Mouse (Mus musculus): Measurements from ENCODE around the gene Gm14085.

Gene Gm14085

DNA sequence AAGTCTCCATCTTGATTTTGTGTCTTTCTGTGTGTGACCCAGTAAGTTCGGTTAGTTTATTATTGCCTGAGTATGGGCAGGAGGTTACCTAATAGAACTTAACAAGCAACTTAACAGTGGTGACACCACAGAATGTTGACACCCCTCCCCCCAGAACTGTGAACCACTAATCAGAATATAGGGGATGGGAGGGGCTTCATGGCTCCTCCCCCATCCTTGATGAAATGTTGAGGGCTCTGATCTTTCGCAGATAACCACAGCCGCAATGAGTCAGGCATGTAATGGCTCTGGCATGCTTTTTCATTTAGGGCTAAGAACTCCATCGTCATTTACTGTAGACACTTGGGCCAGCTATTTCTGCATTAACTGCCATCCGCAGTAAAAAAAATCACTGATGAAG is 76.5 kb downstream of the Gm14085 start:
- peak; percentile 71 for DNase-seq (ENCODE audit: low read depth)

DNA sequence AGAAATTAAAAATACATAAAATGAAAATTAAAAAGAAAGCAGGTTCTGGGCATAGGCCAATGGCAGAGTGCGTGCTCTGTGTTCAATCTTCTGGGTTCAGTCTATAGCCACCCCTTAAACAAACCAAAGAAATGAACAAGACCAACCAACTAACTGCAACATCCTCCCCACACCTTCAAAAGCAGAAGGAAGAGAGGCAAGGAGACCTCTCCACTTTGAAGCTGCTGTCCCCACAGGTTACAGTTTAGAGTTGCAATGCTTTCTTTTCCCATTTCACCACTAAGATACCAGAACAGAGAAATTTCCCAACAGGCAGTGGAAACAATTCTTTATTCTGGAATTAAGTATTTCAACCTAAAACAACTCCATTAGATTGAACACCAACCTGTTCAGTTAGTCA is 77.5 kb downstream of the Gm14085 start:
- DNase-seq (ENCODE audit: low read depth) = no peak

DNA sequence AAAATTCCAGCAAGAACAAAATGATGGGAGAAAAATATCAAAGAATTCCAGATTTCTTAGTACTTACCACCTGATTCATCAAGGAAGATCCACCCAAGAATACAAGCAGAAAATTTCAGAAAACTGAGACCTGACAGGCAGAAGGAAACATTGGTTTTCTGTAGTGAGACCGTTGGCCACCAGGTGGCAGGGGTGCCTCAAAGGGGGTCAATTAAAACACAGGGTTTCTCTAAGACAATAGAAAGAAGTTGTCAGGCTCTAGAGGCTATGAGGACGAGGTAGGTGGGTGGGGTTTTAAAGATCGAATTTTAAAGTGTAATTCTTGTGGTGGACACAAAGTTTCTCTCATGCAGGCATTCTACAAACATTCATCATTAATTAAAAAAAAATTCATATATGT is 84.7 kb downstream of the Gm14085 start:
- DNase-seq (ENCODE audit: low read depth) = peak; percentile 77

DNA sequence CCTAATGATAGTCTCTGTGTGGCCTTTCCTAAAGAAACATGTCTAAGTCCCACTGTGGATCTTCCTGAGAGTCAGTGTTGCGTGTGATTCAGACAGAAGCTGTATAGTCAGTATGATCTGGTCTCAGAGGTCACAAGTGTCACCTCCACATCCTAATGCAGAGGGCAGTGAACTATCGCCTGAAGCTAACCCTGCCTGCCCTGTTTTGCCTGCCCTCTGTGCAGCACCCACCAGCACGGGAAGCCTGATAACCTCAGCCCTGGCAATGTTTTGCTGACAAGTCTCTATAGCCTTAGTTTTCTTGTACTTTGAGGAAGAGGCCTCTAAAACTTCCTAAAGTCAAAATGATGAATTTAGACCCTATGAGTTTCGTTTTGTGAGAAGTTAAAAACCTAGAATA is 85.7 kb downstream of the Gm14085 start:
- no peak for DNase-seq (ENCODE audit: low read depth)

DNA sequence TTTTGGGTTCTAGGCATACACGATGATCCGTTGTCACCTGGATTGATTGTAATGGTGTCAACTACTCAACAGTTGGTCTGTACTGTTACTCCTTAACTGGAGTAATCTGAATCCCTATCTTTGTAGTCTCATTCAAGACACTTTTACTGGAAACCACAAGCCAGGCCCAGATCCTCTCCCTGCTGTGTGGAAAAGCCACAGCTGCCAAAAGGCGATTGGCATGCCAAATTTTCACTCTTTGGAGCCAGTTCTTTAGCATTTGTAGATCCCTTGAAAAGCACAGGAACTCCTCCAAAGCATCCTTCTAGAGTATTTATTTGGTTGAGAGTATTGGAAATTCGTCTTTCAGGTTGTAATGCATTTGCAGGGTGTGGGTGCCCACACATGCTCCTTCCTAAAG is 86.6 kb downstream of the Gm14085 start:
- DNase-seq (ENCODE audit: low read depth) = no peak

DNA sequence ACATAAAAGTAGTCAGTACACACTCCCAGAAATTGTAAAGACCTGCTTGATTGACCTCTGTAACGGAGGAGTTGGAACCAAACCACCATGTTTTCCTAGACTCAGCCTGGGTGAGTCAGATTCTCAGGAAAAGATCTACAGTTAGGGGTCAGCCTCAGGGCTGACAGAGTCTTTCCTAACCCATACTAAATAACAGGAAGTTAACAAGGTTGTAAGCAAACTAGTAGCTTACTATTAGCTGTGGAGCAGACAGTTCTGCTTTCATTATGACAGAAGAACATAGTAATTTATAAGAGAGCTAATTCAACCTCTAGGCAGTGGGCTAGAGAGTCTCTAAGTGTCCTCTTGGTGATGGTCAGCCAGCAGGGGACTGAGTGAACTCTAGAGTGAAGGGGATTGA is 87.7 kb downstream of the Gm14085 start:
- no peak for DNase-seq (ENCODE audit: low read depth)

DNA sequence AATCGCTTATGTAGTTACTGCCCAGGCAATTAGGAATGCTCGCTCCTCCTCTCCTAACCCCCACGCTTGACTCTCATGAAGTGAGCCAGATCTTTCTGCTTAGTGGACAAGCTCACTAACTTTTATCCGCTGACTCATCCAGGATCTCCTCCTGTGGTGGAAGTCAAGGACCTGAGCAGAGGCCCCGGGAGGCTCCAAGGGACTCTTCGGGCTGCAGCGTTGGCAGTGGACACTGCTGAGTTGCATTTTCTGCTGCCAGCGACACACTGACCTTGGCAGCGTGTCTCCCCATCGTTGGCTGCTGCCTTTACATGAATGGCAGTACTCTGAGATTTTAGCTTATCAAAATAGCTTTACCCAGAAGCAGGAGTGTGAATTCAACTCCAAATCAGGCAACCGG is 90.7 kb downstream of the Gm14085 start:
- no peak for DNase-seq (ENCODE audit: low read depth)

DNA sequence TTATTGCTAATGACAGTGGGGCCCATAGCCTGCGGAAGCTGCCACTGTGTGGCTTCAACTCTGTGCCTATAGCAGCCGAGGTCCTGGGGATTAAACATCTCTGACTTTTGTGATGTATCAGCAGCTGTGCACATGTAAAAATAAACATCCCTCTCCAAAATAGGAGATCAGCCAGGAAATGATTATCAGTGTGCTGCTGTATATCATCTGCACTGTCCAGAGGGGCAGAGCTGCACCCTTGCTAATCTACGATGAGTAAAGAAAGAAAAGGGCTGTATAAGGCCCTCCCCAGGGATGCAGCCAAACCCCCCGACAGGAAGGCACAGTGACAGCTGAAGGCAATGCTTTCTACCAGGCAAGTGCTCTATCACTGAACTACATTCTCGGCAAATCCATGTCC is 91.6 kb downstream of the Gm14085 start:
- DNase-seq (ENCODE audit: low read depth) = no peak

DNA sequence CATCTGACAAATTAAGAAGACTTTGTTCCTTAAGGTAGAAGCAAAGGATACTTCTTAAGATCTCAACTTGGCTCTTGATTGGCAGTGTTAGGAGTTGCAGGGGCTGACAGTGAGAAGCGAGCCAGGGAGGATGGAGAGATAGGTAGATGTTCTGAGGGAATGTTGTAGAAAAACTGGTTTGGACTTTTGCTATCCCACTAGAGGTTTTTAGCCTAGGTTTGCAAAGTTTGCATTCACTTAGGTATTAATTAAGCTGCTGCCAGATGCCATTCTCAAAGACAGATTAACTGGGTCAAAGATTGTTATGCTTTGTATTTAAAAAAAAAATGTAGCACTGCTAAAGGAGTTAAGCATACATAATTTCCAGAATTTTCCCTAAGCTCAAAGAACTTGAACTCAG is 92.6 kb downstream of the Gm14085 start:
- no peak for DNase-seq (ENCODE audit: low read depth)

All from induced T-regulatory cell, adult 2 months (primary cell).